Mouse (Mus musculus): ENCODE data around the gene Gm3646. TPM values are rescaled to one million over a fixed set of nuclear protein-coding genes. Genes with fewer than 3 reads are reported as not detected.

Gm3646 gene
- polyA plus RNA-seq, 1 experiment from 2014 or later, result not detected

- Histone ChIP-seq H3K36me3 (replicated peaks; ENCODE audit: insufficient read depth, low read length) (no peaks in the 10 kb centered on the region), H3K4me2 (ENCODE audit: low read depth, low read length) (no peak overlapping the region), H3K27ac (ENCODE audit: low read depth) (no peak overlapping the region), H3K4me1 (ENCODE audit: insufficient read depth) (peaks cover 6% of the 10 kb centered on the region), H3K4me3 (ENCODE audit: low read depth, low read length) (no peak overlapping the region), H3K27me3 (ENCODE audit: insufficient read depth, low read length) (no peaks in the 10 kb centered on the region), H3K9me3 (ENCODE audit: low read length) (no peaks in the 10 kb centered on the region), H3K9ac (replicated peaks) (no peak overlapping the region)
- peak; percentile 88 for ATAC-seq
- DNase-seq, result no peak
- TF ChIP-seq CTCF (IDR thresholded peaks at IDR 0.05; ENCODE audit: low read depth) (no peak), EP300 (IDR thresholded peaks at IDR 0.05; ENCODE audit: low read depth) (no peak)
- WGBS (ENCODE audit: insufficient replicate concordance), result 50% methylated on average over 3 of the region's 3 CpGs
Observed at GRCm38 (mm10) chr1:39772401-39773095, 32.6 kb downstream of the Gm3646 start.

DNA sequence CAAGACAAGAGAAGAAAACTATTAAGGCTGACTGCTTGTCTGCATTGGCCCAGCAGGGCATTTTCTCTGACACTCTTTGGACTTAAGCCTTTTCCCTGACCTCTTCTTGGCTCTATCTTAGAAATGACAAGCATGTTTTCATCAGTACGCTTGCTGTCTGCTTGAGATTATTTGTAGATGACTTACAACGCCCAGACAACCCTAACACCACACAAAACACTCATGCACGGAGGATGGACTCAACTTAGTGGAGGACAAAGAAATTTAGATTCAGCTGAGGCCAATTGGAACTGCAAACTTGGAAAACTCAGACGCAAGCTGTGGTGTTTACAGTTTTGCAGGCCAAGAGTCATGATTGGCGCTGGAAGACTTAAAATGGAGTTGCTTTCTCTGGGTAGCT lies 34.7 kb downstream of the Gm3646 start:
- no peaks in the 10 kb centered on the region for H3K36me3 ChIP-seq (replicated peaks; ENCODE audit: insufficient read depth, low read length)
- H3K27ac ChIP-seq (ENCODE audit: low read depth), result no peak overlapping the region
- 68% methylated on average over 5 of the region's 5 CpGs for WGBS (ENCODE audit: insufficient replicate concordance)
- TF ChIP-seq CTCF (IDR thresholded peaks at IDR 0.05; ENCODE audit: low read depth), result no peak
- no peak for TF ChIP-seq EP300 (IDR thresholded peaks at IDR 0.05; ENCODE audit: low read depth)
- no peak for ATAC-seq
- no peak for DNase-seq
- H3K4me2 ChIP-seq (ENCODE audit: low read depth, low read length), result no peak overlapping the region
- H3K4me1 ChIP-seq (ENCODE audit: insufficient read depth), result peaks cover 6% of the 10 kb centered on the region
- H3K9ac ChIP-seq (replicated peaks), result no peak overlapping the region
- no peaks in the 10 kb centered on the region for H3K27me3 ChIP-seq (ENCODE audit: insufficient read depth, low read length)
- no peak overlapping the region for H3K4me3 ChIP-seq (ENCODE audit: low read depth, low read length)
- no peaks in the 10 kb centered on the region for H3K9me3 ChIP-seq (ENCODE audit: low read length)

DNA sequence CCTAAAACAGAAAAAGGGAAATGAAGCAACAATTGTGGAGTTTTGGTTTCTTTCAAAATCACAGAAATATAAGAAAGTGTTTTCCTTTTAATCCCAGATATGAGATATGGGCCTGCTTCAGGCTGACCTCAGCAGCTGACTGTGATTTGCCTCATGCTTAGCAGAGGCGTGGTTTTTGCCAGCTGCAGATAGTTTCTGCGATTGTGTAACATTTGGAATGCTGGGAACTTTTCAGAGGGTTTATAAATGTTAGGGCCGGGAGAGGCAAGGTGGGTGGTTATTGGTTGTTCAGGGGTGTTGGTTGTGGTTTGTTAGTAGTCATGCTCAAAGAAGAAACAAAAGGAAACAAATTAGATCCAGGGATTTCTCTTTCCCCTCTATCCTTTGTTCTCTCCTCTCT lies 37.1 kb downstream of the Gm3646 start:
- ATAC-seq, result no peak
- DNase-seq, result no peak
- H3K27me3 ChIP-seq (ENCODE audit: insufficient read depth, low read length), result no peaks in the 10 kb centered on the region
- H3K4me3 ChIP-seq (ENCODE audit: low read depth, low read length), result no peak overlapping the region
- no peak for TF ChIP-seq EP300 (IDR thresholded peaks at IDR 0.05; ENCODE audit: low read depth)
- TF ChIP-seq CTCF (IDR thresholded peaks at IDR 0.05; ENCODE audit: low read depth), result no peak
- H3K27ac ChIP-seq (ENCODE audit: low read depth), result no peak overlapping the region
- H3K4me2 ChIP-seq (ENCODE audit: low read depth, low read length), result no peak overlapping the region
- no peaks in the 10 kb centered on the region for H3K36me3 ChIP-seq (replicated peaks; ENCODE audit: insufficient read depth, low read length)
- H3K9ac ChIP-seq (replicated peaks), result no peak overlapping the region
- 82% methylated on average over 3 of the region's 3 CpGs for WGBS (ENCODE audit: insufficient replicate concordance)
- H3K4me1 ChIP-seq (ENCODE audit: insufficient read depth), result peaks cover 6% of the 10 kb centered on the region
- no peaks in the 10 kb centered on the region for H3K9me3 ChIP-seq (ENCODE audit: low read length)

DNA sequence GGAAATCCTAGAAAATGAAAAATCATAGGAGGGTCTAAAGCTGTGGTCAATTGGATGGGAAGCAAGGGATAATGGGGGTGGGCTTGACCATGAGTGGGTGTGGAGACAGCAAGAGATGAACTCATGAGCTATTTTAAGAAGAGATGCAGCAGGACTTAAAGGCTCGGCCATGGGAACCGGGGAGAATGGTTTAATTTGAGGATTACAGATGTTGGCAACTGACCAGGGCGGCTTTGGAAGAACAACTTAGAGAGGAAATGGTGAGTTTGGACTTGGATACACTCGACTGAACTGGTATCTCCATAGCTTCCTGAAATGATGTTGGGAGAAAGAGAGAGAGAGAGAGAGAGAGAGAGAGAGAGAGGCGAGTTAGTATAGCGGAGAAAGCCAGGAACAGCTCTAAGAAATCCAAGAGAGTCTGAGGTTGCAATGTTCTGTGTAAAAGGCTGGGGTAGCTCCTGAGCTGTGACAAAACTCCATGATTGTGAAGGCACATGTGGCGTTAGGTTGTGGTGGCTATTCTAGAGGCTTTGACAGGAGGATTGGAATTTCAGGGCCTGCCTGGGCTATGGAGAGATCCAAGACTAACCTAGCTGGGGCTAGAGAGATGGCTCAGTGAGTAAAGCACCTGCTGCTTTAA lies 39.2 kb downstream of the Gm3646 start:
- Histone ChIP-seq H3K9ac (replicated peaks) (no peak overlapping the region), H3K27ac (ENCODE audit: low read depth) (no peak overlapping the region), H3K9me3 (ENCODE audit: low read length) (no peaks in the 10 kb centered on the region), H3K36me3 (replicated peaks; ENCODE audit: insufficient read depth, low read length) (no peaks in the 10 kb centered on the region), H3K4me1 (ENCODE audit: insufficient read depth) (peaks cover 9% of the 10 kb centered on the region; the same call in 1 of the 2 replicates), H3K27me3 (ENCODE audit: insufficient read depth, low read length) (no peaks in the 10 kb centered on the region), H3K4me2 (ENCODE audit: low read depth, low read length) (no peak overlapping the region), H3K4me3 (ENCODE audit: low read depth, low read length) (no peak overlapping the region)
- peak; percentile 31 for TF ChIP-seq CTCF (IDR thresholded peaks at IDR 0.05; ENCODE audit: low read depth)
- TF ChIP-seq EP300 (IDR thresholded peaks at IDR 0.05; ENCODE audit: low read depth), result no peak
- ATAC-seq, result no peak
- no peak for DNase-seq
- WGBS (ENCODE audit: insufficient replicate concordance), result 77% methylated on average over 7 of the region's 7 CpGs

DNA sequence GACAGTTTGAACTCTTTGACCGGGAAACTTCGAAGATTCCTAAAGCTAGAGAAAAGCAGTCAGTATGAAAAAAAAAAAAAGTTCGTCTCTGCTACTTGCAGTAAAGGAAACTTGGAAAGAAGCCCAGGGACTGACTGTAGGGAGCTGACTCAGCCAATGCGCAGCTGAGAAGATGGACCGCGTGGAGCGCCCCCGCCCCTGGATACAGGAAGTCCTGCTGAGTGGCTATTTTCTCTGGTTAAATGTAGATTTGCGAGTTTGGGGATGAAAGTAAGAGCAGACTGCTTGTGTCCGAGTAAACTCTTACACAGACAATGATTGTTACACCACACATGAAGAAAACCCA lies 43.1 kb downstream of the Gm3646 start:
- H3K4me2 ChIP-seq (ENCODE audit: low read depth, low read length), result peak overlapping the region; percentile 69
- DNase-seq (peak; percentile 69), ATAC-seq (peak; percentile 65)
- 5% methylated on average over 10 of the region's 10 CpGs for WGBS (ENCODE audit: insufficient replicate concordance)
- H3K4me1 ChIP-seq (ENCODE audit: insufficient read depth), result peaks cover 9% of the 10 kb centered on the region
- H3K9ac ChIP-seq (replicated peaks), result no peak overlapping the region; the same call in 1 of the 2 replicates
- H3K27ac ChIP-seq (ENCODE audit: low read depth), result peak overlapping the region; percentile 75
- TF ChIP-seq CTCF (IDR thresholded peaks at IDR 0.05; ENCODE audit: low read depth) (peak; percentile 5; the same call in 1 of the 2 replicates), EP300 (IDR thresholded peaks at IDR 0.05; ENCODE audit: low read depth) (no peak)
- no peaks in the 10 kb centered on the region for H3K36me3 ChIP-seq (replicated peaks; ENCODE audit: insufficient read depth, low read length)
- H3K9me3 ChIP-seq (ENCODE audit: low read length), result no peaks in the 10 kb centered on the region
- no peaks in the 10 kb centered on the region for H3K27me3 ChIP-seq (ENCODE audit: insufficient read depth, low read length)
- peak overlapping the region; percentile 27 for H3K4me3 ChIP-seq (ENCODE audit: low read depth, low read length)

DNA sequence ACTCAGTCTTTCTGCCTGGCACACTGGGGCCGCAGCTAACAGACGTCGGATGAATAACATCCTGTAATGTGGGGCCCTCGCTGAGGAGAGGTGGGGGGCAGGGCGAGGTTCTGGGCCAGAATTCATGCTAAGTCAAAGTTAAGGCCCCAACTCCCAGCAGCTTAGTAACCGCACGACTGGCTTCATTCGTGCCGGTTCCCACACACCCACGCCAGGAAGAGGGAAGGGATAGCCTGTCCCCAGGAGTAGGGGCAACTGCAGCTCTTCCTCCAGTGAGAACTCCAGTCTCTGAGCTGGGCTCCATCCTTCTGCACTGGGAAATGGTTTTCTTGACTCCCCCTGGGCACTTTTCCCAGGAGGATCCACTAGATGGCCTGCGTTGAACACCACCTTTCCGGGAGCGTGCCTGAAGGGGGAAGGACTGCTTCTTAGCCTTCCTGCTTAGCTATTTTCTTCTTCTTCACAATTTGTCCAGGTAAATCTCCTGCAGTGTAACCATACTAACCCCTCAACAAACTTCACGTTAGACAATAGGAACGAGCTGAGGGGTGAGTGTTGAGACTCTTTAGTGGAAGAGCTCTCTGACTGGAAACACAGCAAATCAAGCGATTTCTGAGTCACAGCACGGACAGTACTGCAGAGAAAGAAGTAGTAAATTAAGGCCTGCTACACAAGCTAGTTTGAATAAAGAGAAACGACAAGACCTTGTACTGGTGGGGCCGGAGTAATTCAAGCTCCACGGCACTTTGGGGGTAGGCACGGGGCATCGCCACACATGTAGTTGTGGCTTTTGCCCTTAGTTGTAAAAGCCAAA lies 43.7 kb downstream of the Gm3646 start:
- 2% methylated on average over 22 of the region's 22 CpGs for WGBS (ENCODE audit: insufficient replicate concordance)
- Histone ChIP-seq H3K27me3 (ENCODE audit: insufficient read depth, low read length) (no peaks in the 10 kb centered on the region), H3K4me1 (ENCODE audit: insufficient read depth) (peaks cover 9% of the 10 kb centered on the region), H3K4me2 (ENCODE audit: low read depth, low read length) (peak overlapping the region; percentile 69), H3K36me3 (replicated peaks; ENCODE audit: insufficient read depth, low read length) (no peaks in the 10 kb centered on the region), H3K9me3 (ENCODE audit: low read length) (no peaks in the 10 kb centered on the region), H3K27ac (ENCODE audit: low read depth) (peak overlapping the region; percentile 75), H3K9ac (replicated peaks) (no peak overlapping the region; the same call in 1 of the 2 replicates), H3K4me3 (ENCODE audit: low read depth, low read length) (peak overlapping the region; percentile 27)
- TF ChIP-seq CTCF (IDR thresholded peaks at IDR 0.05; ENCODE audit: low read depth), result peak; percentile 74
- no peak for TF ChIP-seq EP300 (IDR thresholded peaks at IDR 0.05; ENCODE audit: low read depth)
- DNase-seq, result peak; percentile 60
- peak; percentile 64 for ATAC-seq

Data from liver, postnatal 0 days (tissue).